Mouse (Mus musculus): ENCODE data around the gene Fam193b. TPM values are rescaled to one million over a fixed set of nuclear protein-coding genes. Genes with fewer than 3 reads are reported as not detected.
A peak's percentile ranks its signal among the peaks of the same experiment; 100 is the strongest.

Fam193b gene
- polyA plus RNA-seq, 1 experiment from 2014 or later, result 30.1 TPM

DNA sequence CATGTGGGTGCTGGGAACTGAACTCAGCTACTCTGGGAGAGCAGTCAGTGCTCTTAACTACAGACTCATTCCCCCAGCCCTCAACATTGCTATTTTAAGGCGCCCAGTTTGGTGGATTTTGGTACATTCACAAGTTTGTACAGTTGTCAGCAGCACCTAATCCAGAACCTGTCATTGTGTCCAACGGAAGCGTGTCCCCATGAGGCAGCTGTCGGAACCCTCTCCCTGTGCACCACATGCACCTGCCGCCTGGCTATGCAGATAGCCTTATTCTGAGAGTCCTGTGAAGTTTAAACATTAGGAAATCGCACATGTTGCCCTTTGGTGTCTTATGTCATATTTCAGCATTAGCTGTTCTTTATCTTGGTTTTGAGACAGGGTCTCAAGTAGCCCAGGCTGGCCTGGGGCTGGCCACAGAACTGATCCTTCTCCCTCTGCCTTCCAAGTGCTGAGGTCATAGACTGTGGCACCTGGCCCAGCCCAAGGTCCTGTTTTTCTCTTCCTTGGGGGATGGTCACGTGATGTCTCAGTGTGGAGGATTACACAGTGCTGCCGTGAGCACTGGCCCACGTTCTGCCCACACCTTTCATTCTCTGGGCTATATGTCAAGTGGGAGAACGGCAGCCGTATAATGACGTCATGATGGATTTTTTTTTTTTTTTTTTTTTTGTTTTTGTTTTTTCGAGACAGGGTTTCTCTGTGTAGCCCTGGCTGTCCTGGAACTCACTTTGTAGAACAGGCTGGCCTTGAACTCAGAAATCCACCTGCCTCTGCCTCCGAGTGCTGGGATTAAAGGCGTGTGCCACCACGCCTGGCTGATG lies 45.0 kb downstream of the Fam193b start:
- Histone ChIP-seq H3K27me3 (ENCODE audit: control insufficient read depth, insufficient read depth, low read length) (no peaks in the 10 kb centered on the region), H3K36me3 (ENCODE audit: control insufficient read depth, insufficient read depth, low read length) (peaks cover 12% of the 10 kb centered on the region), H3K4me3 (replicated peaks; ENCODE audit: low read length) (no peak overlapping the region), H3K4me1 (ENCODE audit: control insufficient read depth, insufficient read depth, low read length) (no peaks in the 10 kb centered on the region), H3K27ac (ENCODE audit: low read length) (no peak overlapping the region), H3K9me3 (replicated peaks; ENCODE audit: control insufficient read depth, low read length) (no peaks in the 10 kb centered on the region), H3K4me2 (ENCODE audit: low read depth, low read length) (no peak overlapping the region), H3K9ac (ENCODE audit: low read length) (no peak overlapping the region)
- ATAC-seq (ENCODE audit: insufficient read depth, low FRiP score), result no peak
- 73% methylated on average over 16 of the region's 16 CpGs for WGBS

DNA sequence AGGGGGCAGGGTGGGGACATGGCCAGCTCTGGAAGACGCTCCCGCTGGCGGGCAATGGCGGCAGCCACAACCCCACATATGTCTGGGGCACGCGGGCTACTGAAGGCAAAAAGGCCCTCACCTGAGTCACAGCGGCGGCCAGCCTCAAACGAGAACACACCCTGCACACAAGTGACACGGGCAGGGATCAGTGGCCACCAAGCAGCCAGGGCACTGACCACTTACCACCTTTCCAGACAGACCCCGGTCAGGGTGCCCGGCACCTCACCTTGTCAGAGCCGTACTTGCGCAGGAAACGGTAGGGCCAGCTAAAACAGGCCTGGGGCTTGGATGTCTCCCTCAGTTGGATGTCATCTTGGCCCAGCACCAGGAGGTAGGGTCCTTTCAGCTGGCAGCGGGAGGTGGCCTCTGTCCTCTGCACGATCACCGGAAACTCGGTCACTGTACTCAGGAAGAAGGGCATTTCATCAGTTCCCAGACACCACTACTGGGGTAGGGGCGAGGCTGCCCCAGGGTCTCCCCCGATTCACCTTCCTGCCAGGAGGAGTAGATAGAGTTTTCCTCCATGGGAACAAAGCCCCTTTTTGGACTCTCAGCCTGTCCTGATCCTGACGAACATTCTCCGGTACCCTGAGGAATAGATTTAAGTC lies 46.8 kb downstream of the Fam193b start:
- 91% methylated on average over 23 of the region's 23 CpGs for WGBS
- Histone ChIP-seq H3K36me3 (ENCODE audit: control insufficient read depth, insufficient read depth, low read length) (no peaks in the 10 kb centered on the region), H3K9me3 (replicated peaks; ENCODE audit: control insufficient read depth, low read length) (no peaks in the 10 kb centered on the region), H3K4me3 (replicated peaks; ENCODE audit: low read length) (no peak overlapping the region), H3K9ac (ENCODE audit: low read length) (no peak overlapping the region), H3K4me1 (ENCODE audit: control insufficient read depth, insufficient read depth, low read length) (no peaks in the 10 kb centered on the region), H3K27ac (ENCODE audit: low read length) (no peak overlapping the region), H3K4me2 (ENCODE audit: low read depth, low read length) (no peak overlapping the region), H3K27me3 (ENCODE audit: control insufficient read depth, insufficient read depth, low read length) (no peaks in the 10 kb centered on the region)
- no peak for ATAC-seq (ENCODE audit: insufficient read depth, low FRiP score)

DNA sequence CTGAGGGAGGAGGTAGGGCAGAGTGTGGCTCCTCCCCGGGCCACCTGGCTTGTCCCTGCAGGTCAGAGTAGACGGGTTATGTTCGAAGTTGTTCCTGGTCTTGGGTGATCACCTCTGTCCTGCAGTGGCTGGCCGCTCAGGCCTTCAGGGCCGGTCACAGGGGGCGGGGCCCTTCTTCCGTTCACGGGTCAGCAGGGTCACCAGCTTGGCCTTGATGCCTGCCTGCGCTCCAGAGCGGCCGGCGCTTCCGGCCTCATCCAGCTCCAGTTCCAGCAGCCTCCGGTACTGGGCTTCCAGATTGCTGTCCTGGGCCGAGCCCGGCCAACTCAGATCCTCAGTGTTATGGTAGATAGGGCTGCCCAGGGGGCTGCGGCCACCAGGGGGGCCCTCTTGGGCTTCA lies 47.6 kb downstream of the Fam193b start:
- 0 out of 2 replicates have a peak, but pooled peaks have one; percentile 8 for ATAC-seq (ENCODE audit: insufficient read depth, low FRiP score)
- Histone ChIP-seq H3K27me3 (ENCODE audit: control insufficient read depth, insufficient read depth, low read length) (no peaks in the 10 kb centered on the region), H3K9me3 (replicated peaks; ENCODE audit: control insufficient read depth, low read length) (no peaks in the 10 kb centered on the region), H3K27ac (ENCODE audit: low read length) (no peak overlapping the region), H3K4me2 (ENCODE audit: low read depth, low read length) (no peak overlapping the region), H3K9ac (ENCODE audit: low read length) (no peak overlapping the region), H3K4me1 (ENCODE audit: control insufficient read depth, insufficient read depth, low read length) (no peaks in the 10 kb centered on the region), H3K4me3 (replicated peaks; ENCODE audit: low read length) (no peak overlapping the region), H3K36me3 (ENCODE audit: control insufficient read depth, insufficient read depth, low read length) (no peaks in the 10 kb centered on the region)
- WGBS, result 57% methylated on average over 17 of the region's 17 CpGs

DNA sequence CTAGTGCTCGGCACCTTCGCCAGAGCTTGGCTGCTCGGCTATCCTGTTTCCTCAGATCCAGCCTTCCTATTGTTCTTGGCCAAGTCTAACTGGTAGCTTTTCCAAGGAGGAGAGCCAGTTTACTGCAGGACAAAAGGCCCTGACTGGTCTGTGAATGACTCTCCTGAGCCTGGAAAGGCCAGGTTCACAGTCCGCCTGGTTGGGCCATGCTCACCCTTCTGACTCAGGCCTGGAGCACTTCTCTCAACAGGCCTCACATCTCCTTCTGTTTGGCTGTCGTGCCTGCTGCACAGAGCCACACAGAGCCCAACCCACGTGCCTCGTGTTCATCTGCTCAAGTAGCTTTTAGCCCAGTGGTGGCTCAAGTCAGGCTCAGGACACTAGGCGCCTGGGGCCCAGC lies 48.2 kb downstream of the Fam193b start:
- H3K4me3 ChIP-seq (replicated peaks; ENCODE audit: low read length), result no peak overlapping the region
- WGBS, result 63% methylated on average over 8 of the region's 8 CpGs
- no peak for ATAC-seq (ENCODE audit: insufficient read depth, low FRiP score)
- no peaks in the 10 kb centered on the region for H3K9me3 ChIP-seq (replicated peaks; ENCODE audit: control insufficient read depth, low read length)
- no peak overlapping the region for H3K27ac ChIP-seq (ENCODE audit: low read length)
- no peaks in the 10 kb centered on the region for H3K27me3 ChIP-seq (ENCODE audit: control insufficient read depth, insufficient read depth, low read length)
- H3K9ac ChIP-seq (ENCODE audit: low read length), result no peak overlapping the region
- no peaks in the 10 kb centered on the region for H3K36me3 ChIP-seq (ENCODE audit: control insufficient read depth, insufficient read depth, low read length)
- no peaks in the 10 kb centered on the region for H3K4me1 ChIP-seq (ENCODE audit: control insufficient read depth, insufficient read depth, low read length)
- no peak overlapping the region for H3K4me2 ChIP-seq (ENCODE audit: low read depth, low read length)

DNA sequence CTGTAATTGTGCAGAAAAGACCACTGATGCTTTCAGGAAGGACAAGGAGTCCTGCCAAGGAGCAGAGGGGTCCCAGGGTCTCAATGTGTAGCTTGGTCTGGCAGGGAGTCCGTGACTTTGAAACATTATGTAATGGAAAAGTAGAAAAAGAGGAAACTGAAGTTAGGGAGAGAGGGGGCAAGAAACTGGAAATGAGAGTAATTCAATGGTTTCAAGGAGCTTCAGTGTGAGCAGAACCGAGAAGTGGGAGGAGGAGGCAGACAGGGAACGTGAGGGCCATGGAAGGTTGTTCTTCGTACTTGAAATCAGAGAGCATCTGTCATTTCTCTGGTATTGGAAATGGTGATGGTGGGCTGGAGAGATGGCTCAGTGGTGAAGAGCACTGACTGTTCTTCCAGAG lies 51.3 kb downstream of the Fam193b start:
- 66% methylated on average over 4 of the region's 4 CpGs for WGBS
- no peak for ATAC-seq (ENCODE audit: insufficient read depth, low FRiP score)

DNA sequence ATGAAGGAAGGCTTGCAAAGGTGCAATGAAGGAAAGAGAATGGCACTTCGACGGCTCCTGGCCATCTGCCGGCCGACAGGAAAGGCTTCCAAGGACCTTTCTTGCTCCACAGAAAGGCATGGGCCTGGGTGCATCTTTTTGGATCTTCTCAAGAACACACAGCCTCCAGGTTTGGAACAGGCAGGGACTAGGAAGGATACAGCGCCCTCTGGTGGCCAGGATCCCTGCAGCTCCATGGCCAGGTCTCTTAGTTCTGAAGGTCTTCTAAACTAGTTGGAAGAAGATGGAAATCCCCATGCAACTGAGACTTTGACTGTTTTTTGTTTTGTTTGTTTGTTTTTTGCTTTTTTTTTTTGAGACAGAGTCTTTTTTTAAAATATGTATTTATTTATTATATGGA lies 54.0 kb downstream of the Fam193b start:
- H3K9me3 ChIP-seq (replicated peaks; ENCODE audit: control insufficient read depth, low read length), result no peaks in the 10 kb centered on the region
- H3K4me3 ChIP-seq (replicated peaks; ENCODE audit: low read length), result no peak overlapping the region
- H3K4me2 ChIP-seq (ENCODE audit: low read depth, low read length), result no peak overlapping the region
- 13% methylated on average over 5 of the region's 5 CpGs for WGBS
- no peaks in the 10 kb centered on the region for H3K27me3 ChIP-seq (ENCODE audit: control insufficient read depth, insufficient read depth, low read length)
- H3K4me1 ChIP-seq (ENCODE audit: control insufficient read depth, insufficient read depth, low read length), result peaks cover 4% of the 10 kb centered on the region
- no peaks in the 10 kb centered on the region for H3K36me3 ChIP-seq (ENCODE audit: control insufficient read depth, insufficient read depth, low read length)
- H3K27ac ChIP-seq (ENCODE audit: low read length), result no peak overlapping the region
- no peak overlapping the region for H3K9ac ChIP-seq (ENCODE audit: low read length)
- no peak for ATAC-seq (ENCODE audit: insufficient read depth, low FRiP score)

More for the DNA sequence above, 51.3 kb downstream of the Fam193b start:
- H3K4me1 ChIP-seq (ENCODE audit: control insufficient read depth, insufficient read depth, low read length), result no peaks in the 10 kb centered on the region
- no peak overlapping the region for H3K27ac ChIP-seq (ENCODE audit: low read length)
- H3K9ac ChIP-seq (ENCODE audit: low read length), result no peak overlapping the region
- H3K36me3 ChIP-seq (ENCODE audit: control insufficient read depth, insufficient read depth, low read length), result no peaks in the 10 kb centered on the region
- H3K4me3 ChIP-seq (replicated peaks; ENCODE audit: low read length), result no peak overlapping the region
- H3K4me2 ChIP-seq (ENCODE audit: low read depth, low read length), result no peak overlapping the region
- H3K9me3 ChIP-seq (replicated peaks; ENCODE audit: control insufficient read depth, low read length), result no peaks in the 10 kb centered on the region
- no peaks in the 10 kb centered on the region for H3K27me3 ChIP-seq (ENCODE audit: control insufficient read depth, insufficient read depth, low read length)

DNA sequence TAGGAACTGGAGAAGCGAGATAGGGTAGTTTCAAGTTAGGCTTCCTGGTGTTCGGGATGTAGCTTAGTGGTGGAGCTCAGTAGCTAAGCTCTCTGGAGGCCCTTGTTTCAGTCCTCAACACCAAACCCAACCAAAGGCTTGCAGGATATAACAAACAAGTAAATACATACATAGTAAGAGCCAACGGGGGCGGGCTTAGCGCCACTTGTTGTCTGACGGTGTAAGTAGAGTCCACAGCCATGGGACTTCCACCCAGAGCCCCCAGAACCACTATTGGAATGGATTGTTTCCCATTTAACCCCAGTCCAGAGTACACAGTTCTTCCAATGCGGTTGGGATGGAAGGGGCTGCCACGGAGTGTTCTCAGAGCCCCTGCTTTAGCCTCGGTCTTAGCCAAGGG lies 57.1 kb downstream of the Fam193b start:
- no peaks in the 10 kb centered on the region for H3K9me3 ChIP-seq (replicated peaks; ENCODE audit: control insufficient read depth, low read length)
- no peak for ATAC-seq (ENCODE audit: insufficient read depth, low FRiP score)
- H3K27ac ChIP-seq (ENCODE audit: low read length), result no peak overlapping the region
- H3K4me3 ChIP-seq (replicated peaks; ENCODE audit: low read length), result peak overlapping the region; percentile 92
- WGBS, result 34% methylated on average over 9 of the region's 9 CpGs
- no peaks in the 10 kb centered on the region for H3K27me3 ChIP-seq (ENCODE audit: control insufficient read depth, insufficient read depth, low read length)
- no peaks in the 10 kb centered on the region for H3K36me3 ChIP-seq (ENCODE audit: control insufficient read depth, insufficient read depth, low read length)
- H3K9ac ChIP-seq (ENCODE audit: low read length), result peak overlapping the region; percentile 94
- peaks cover 34% of the 10 kb centered on the region for H3K4me1 ChIP-seq (ENCODE audit: control insufficient read depth, insufficient read depth, low read length)
- peak overlapping the region; percentile 79 for H3K4me2 ChIP-seq (ENCODE audit: low read depth, low read length)

DNA sequence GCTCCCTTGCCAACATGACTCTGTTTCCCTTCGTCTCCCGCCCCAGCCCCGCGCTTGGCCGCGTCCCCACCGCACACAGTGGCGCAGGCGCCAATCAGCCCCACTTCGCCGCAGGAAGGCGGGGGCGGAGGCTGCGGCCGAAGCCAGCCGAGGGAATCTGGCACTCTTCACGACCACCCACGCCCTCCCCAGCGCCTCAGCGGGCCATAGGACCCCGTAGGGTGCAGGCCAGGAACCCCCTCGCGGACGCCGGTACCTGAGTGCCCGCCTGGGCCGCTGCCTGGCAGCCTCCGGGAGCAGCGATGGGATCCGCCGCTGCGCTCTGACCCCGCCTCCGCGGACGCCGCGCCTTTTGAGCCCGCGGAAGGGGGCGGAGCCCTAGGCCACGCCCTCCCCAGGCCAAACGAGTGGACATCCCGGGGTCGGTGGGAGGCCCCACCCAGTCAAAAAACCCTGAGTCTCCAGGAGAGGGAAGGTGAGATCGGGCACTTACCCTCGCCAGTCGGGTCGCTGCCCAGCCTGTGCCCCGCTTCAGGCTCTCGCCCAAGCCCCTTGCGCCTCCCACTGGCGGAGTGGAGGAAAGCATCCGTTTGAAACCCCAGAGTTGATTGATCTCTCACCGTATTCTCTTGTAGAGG lies 57.7 kb downstream of the Fam193b start, which contains the start of gene Pdlim7:
Pdlim7 (minus strand) TSS at position 566 of the 638 bp plus-strand sequence.
- Histone ChIP-seq H3K36me3 (ENCODE audit: control insufficient read depth, insufficient read depth, low read length) (no peaks in the 10 kb centered on the region), H3K27ac (ENCODE audit: low read length) (peak within 1 kb of the TSS; percentile 98), H3K9me3 (replicated peaks; ENCODE audit: control insufficient read depth, low read length) (no peaks in the 10 kb centered on the region), H3K9ac (ENCODE audit: low read length) (peak within 1 kb of the TSS; percentile 94), H3K27me3 (ENCODE audit: control insufficient read depth, insufficient read depth, low read length) (no peaks in the 10 kb centered on the region), H3K4me1 (ENCODE audit: control insufficient read depth, insufficient read depth, low read length) (peaks cover 34% of the 10 kb centered on the region), H3K4me3 (replicated peaks; ENCODE audit: low read length) (peak within 1 kb of the TSS; percentile 92), H3K4me2 (ENCODE audit: low read depth, low read length) (peak within 1 kb of the TSS; percentile 79)
- WGBS, result under 1% methylated on average over 54 of the region's 55 CpGs
- peak; percentile 51 for ATAC-seq (ENCODE audit: insufficient read depth, low FRiP score)

All from stomach, embryonic 16.5 days (tissue).